Mouse (Mus musculus) ES-E14 (cell line): ENCODE measurements around the gene C2cd4a. TPM values are rescaled to one million over a fixed set of nuclear protein-coding genes. Genes with fewer than 3 reads are reported as not detected.
A peak's percentile ranks its signal among the peaks of the same experiment; 100 is the strongest.

Source experiments
- DNase-seq: peaks from one replicate; pipeline ENCODE4 v3.0.0-alpha.2; 2013; ENCODE audit warnings: low read depth, low spot score
- H3K27ac ChIP-seq: 2 replicates; pipeline ENCODE4 v1.5.1; 2012; ENCODE audit warnings: low read depth, mild to moderate bottlenecking, low read length, moderate library complexity, mixed read lengths; ENCODE audit not compliant: poor library complexity, insufficient read depth, severe bottlenecking
- H3K36me3 ChIP-seq: 2 replicates; pipeline ENCODE4 v1.6.1; 2012; ENCODE audit warnings: mild to moderate bottlenecking, low read length, moderate library complexity, mixed read lengths; ENCODE audit not compliant: control insufficient read depth, poor library complexity, insufficient read depth, severe bottlenecking
- H3K4me1 ChIP-seq, 2 experiments: fragments of 150-350 bp in 1 of 2; sonication (generic) in 1 of 2; 2 replicates each; pipeline ENCODE4 v1.6.1; 2012; ENCODE audit warnings: low read length in 2 of 2, mild to moderate bottlenecking in 1 of 2, mixed read lengths in 1 of 2; ENCODE audit not compliant: control insufficient read depth in 2 of 2, insufficient read depth in 2 of 2, poor library complexity in 1 of 2
- H3K4me3 ChIP-seq, 2 experiments: fragments of 150-350 bp in 1 of 2; sonication (generic) in 1 of 2; 2 replicates each; pipeline ENCODE4 v1.5.1; 2012; ENCODE audit warnings: low read length in 2 of 2, low read depth in 1 of 2, mild to moderate bottlenecking in 1 of 2, mixed read lengths in 1 of 2; ENCODE audit not compliant: insufficient read depth in 1 of 2, poor library complexity in 1 of 2, severe bottlenecking in 1 of 2
- H3K9ac ChIP-seq: 2 replicates; pipeline ENCODE4 v1.6.1; 2012; ENCODE audit warnings: low read depth, mild to moderate bottlenecking, low read length, mixed read lengths; ENCODE audit not compliant: poor library complexity, insufficient read depth, severe bottlenecking
- H3K9me3 ChIP-seq: fragments of 150-350 bp; sonication (generic); 2 replicates; pipeline ENCODE4 v1.6.1; 2012; ENCODE audit warnings: low read depth, mild to moderate bottlenecking, low read length; ENCODE audit not compliant: control insufficient read depth, insufficient read depth
- CHD2 ChIP-seq: IDR thresholded peaks from 2 replicates; pipeline ENCODE4 v1.6.1; 2014; ENCODE audit warnings: mild to moderate bottlenecking, low read depth, low read length, inconsistent platforms
- HCFC1 ChIP-seq: IDR thresholded peaks from 2 replicates; pipeline ENCODE4 v1.6.1; 2012; ENCODE audit warnings: low read length, inconsistent platforms, borderline replicate concordance; ENCODE audit not compliant: insufficient read depth
- MAFK ChIP-seq: IDR thresholded peaks from 2 replicates; pipeline ENCODE4 v1.6.1; 2014; ENCODE audit warnings: mild to moderate bottlenecking, low read depth, low read length, inconsistent platforms; ENCODE audit not compliant: insufficient read depth
- ZC3H11A ChIP-seq: IDR thresholded peaks from 2 replicates; pipeline ENCODE4 v1.6.1; 2012; ENCODE audit warnings: low read depth, mild to moderate bottlenecking, inconsistent platforms, low read length, borderline replicate concordance
- ZNF384 ChIP-seq: IDR thresholded peaks from 2 replicates; pipeline ENCODE4 v1.6.1; 2012; ENCODE audit warnings: low read depth, low read length, inconsistent platforms
- in situ Hi-C, 2 experiments: fragments of 600-800 bp; cut with MboI; formaldehyde crosslinking; loops; one replicate each; pipeline ENCODE4 v1.15.1; 2025; ENCODE audit warnings: low sequenced_read_pairs in 2 of 2, inconsistent platforms in 1 of 2; ENCODE audit not compliant: unreplicated experiment in 2 of 2
- total RNA-seq: library from RNA; depleted of rRNA; stranded (reverse); fragments of 300-350 nt; gene quantifications from 2 replicates; pipeline ENCODE4 v1.2.3, GENCODE M21; 2012

C2cd4a gene
- total RNA-seq, 1 experiment, result not detected

DNA sequence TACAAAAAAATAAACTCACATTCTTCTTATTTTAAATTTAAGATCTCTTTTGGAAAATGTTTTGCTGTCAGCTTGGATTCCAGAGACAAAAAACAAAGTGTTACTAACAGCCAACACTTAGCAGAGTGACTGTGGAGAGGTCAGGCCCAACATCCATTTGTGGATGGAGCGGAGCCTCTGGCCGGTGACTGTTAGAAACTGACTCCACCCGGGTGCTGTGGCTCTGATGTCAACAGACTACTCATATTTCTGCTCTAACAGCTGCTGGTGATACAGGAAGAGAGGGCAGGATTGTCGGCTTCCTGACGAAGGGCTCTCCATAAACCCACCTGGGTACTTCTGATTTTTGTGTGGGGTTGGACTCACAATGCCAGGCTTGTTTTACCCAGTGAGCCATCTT, 9.0 kb downstream of the C2cd4a start:
- Histone ChIP-seq H3K4me1 (peaks cover 0 to 3% of the 10 kb centered on the region in 2 experiments; a peak in 2 of 4 replicates), H3K4me3 (no peak overlapping the region), H3K36me3 (no peaks in the 10 kb centered on the region), H3K9ac (no peak overlapping the region), H3K9me3 (no peaks in the 10 kb centered on the region), H3K27ac (no peak overlapping the region)
- TF ChIP-seq CHD2 (no peak), ZNF384 (no peak), ZC3H11A (no peak), HCFC1 (no peak), MAFK (no peak)
- DNase-seq, result no peak
- in situ Hi-C loops, result no loop called here

GRCm38 (mm10) chr9:67818668-67818950, 13.5 kb downstream of the C2cd4a start:
- no peak overlapping the region; a peak in 1 of 4 replicates for H3K4me3 ChIP-seq
- H3K4me1 ChIP-seq, result peaks cover 3 to 10% of the 10 kb centered on the region in 2 experiments; a peak in 3 of 4 replicates
- no peak for DNase-seq
- no peaks in the 10 kb centered on the region for H3K36me3 ChIP-seq
- H3K9ac ChIP-seq, result no peak overlapping the region
- TF ChIP-seq ZNF384 (no peak), HCFC1 (no peak)
- H3K27ac ChIP-seq, result no peak overlapping the region
- H3K9me3 ChIP-seq, result no peaks in the 10 kb centered on the region
- in situ Hi-C loops, result no loop called here

GRCm38 (mm10) chr9:67817898-67818667, 14.0 kb downstream of the C2cd4a start:
- H3K36me3 ChIP-seq, result no peaks in the 10 kb centered on the region
- in situ Hi-C loops, result no loop called here
- no peak for DNase-seq

GRCm38 (mm10) chr9:67816172-67816928, 15.8 kb downstream of the C2cd4a start:
- Histone ChIP-seq H3K9me3 (no peaks in the 10 kb centered on the region), H3K9ac (no peak overlapping the region), H3K27ac (no peak overlapping the region), H3K4me1 (peaks cover 3 to 10% of the 10 kb centered on the region in 2 experiments; a peak in 3 of 4 replicates), H3K36me3 (no peaks in the 10 kb centered on the region), H3K4me3 (no peak overlapping the region)
- no peak for DNase-seq
- in situ Hi-C loops, result no loop called here
- TF ChIP-seq MAFK (no peak), CHD2 (no peak), ZNF384 (no peak), HCFC1 (no peak), ZC3H11A (no peak)

More at GRCm38 (mm10) chr9:67817898-67818667, 14.0 kb downstream of the C2cd4a start:
- Histone ChIP-seq H3K9ac (no peak overlapping the region), H3K4me3 (peak overlapping the region in 1 of 2 experiments; percentile 27; a peak in 2 of 4 replicates), H3K27ac (no peak overlapping the region), H3K9me3 (no peaks in the 10 kb centered on the region), H3K4me1 (peaks cover 3 to 10% of the 10 kb centered on the region in 2 experiments; a peak in 3 of 4 replicates)
- no peak; the same call in 1 of the 2 replicates for TF ChIP-seq ZNF384
- TF ChIP-seq CHD2, result no peak
- no peak for TF ChIP-seq ZC3H11A
- no peak for TF ChIP-seq HCFC1
- TF ChIP-seq MAFK, result no peak
